Mouse (Mus musculus) bone marrow, adult 2 months (tissue): Measurements from ENCODE around the gene Wdr5b.

ENCODE experiments used
- CTCF ChIP-seq: fragments of 200-500 bp; IDR thresholded peaks from 2 replicates; pipeline ENCODE4 v1.5.1; 2011; ENCODE audit warnings: low read length, control low read depth; ENCODE audit not compliant: control insufficient read depth, insufficient read depth
- POLR2A ChIP-seq: fragments of 200-500 bp; IDR thresholded peaks from 2 replicates; pipeline ENCODE4 v1.6.1; 2011; ENCODE audit warnings: low read depth, mild to moderate bottlenecking, control low read depth, low read length, borderline replicate concordance; ENCODE audit not compliant: control insufficient read depth

DNA sequence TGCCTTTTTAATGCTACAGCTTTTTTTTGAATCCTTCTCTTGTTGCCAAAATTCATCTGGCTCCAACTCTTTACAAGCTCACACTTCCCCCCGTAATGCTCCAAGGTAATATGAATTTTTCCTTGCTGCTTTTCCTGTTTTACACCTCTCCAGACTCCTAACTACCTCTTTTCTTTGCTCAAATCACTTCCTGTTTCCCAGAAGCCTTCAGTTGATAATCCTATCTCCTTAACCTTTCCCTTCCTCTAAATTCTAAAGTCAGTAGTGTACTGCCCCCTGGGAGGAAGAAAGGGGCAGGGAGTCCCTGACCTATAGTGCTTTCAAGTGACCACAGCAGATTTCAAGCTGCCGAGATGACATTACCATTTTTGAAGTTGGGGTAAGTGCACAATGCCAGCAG lies 26.7 kb downstream of the Wdr5b start:
- TF ChIP-seq POLR2A (no peak), CTCF (no peak)
